Mouse (Mus musculus): ENCODE measurements around the gene Ptprm.

- TF ChIP-seq CTCF (IDR thresholded peaks at IDR 0.05; ENCODE audit: insufficient read depth, low read depth, low read length) (no peak), POLR2A (IDR thresholded peaks at IDR 0.05; ENCODE audit: insufficient read depth, low read depth, low read length) (no peak)
These were observed 428.6 kb downstream of the Ptprm start for GRCm38 (mm10) chr17:66925611-66926010.
